Mouse (Mus musculus) lung, embryonic 16.5 days (tissue): ENCODE results near the gene Ifnb1. TPM values are rescaled to one million over a fixed set of nuclear protein-coding genes. Genes with fewer than 3 reads are reported as not detected.

ENCODE experiments used
- ATAC-seq: fragments of 200-750 bp; cut with Nextera tagmentation; 2 replicates; pipeline ENCODE4 v1.8.0; 2017; ENCODE audit warnings: low read depth, mild to moderate bottlenecking, moderate library complexity
- H3K27ac ChIP-seq: fragments of 300-500 bp; sonication (generic); 2 replicates; pipeline ENCODE4 v1.5.1; 2014; ENCODE audit warnings: mild to moderate bottlenecking, control low read depth, low read length
- H3K27me3 ChIP-seq: fragments of 300-500 bp; sonication (generic); 2 replicates; pipeline ENCODE4 v1.6.1; 2014; ENCODE audit warnings: low read depth, low read length, mixed read lengths; ENCODE audit not compliant: control insufficient read depth, insufficient read depth
- H3K36me3 ChIP-seq: fragments of 300-500 bp; sonication (generic); 2 replicates; pipeline ENCODE4 v1.6.1; 2014; ENCODE audit warnings: low read length; ENCODE audit not compliant: control insufficient read depth, insufficient read depth
- H3K4me1 ChIP-seq: fragments of 300-500 bp; sonication (generic); replicated peaks from 2 replicates; pipeline ENCODE4 v1.6.1; 2014; ENCODE audit warnings: low read length, mixed read lengths; ENCODE audit not compliant: control insufficient read depth, insufficient read depth
- H3K4me2 ChIP-seq: fragments of 300-500 bp; sonication (generic); 2 replicates; pipeline ENCODE4 v1.6.1; 2014; ENCODE audit warnings: low read depth, low read length, control low read depth
- H3K4me3 ChIP-seq: fragments of 300-500 bp; sonication (generic); 2 replicates; pipeline ENCODE4 v1.5.1; 2014; ENCODE audit warnings: mild to moderate bottlenecking, low read length, control low read depth
- H3K9ac ChIP-seq: fragments of 300-500 bp; sonication (generic); 2 replicates; pipeline ENCODE4 v1.6.1; 2014; ENCODE audit warnings: low read length, control low read depth
- H3K9me3 ChIP-seq: fragments of 300-500 bp; sonication (generic); 2 replicates; pipeline ENCODE4 v1.6.1; 2016; ENCODE audit warnings: low read length; ENCODE audit not compliant: control insufficient read depth
- WGBS: fragments of 180-500 bp; shearing (Covaris S2); extraction: QIAGEN DNeasy Blood & Tissue Kit; methylation state at CpG from one replicate; pipeline ENCODE4 v1.1.7; 2014; 5-methylcytosine and 5-hydroxymethylcytosine counted together
- polyA plus RNA-seq: library from polyadenylated mRNA; unstranded; fragments of >200 nt; fragmentation: Nextera tagmentation; extraction: Ambion mirVana; gene quantifications from 2 replicates; pipeline ENCODE4 v1.2.1, GENCODE M21; 2015

Ifnb1 gene
- polyA plus RNA-seq, 1 experiment from 2014 or later: not detected

DNA sequence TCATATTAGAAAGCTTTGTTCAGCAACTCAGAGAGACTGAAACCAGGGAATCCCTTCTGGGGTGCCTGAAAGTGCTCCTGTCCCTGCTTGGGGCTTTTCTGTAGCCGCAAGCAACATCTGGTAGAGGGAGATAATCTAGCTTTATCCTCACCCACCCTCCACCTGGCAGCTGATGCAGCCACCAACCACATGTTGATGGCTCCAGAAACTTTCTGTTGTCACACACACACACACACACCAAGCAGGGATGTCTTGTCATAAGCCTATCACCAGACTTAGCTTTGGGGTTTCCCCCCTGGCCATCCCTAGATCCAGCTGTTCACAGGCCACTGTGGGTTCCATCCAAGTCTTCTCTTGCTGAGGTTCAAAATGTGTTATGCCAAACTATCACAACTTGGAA, 13.2 kb upstream of the Ifnb1 start:
- H3K27me3 ChIP-seq: no peaks in the 10 kb centered on the region
- H3K27ac ChIP-seq: no peak overlapping the region
- H3K9me3 ChIP-seq: no peaks in the 10 kb centered on the region
- no peak overlapping the region for H3K9ac ChIP-seq
- H3K4me1 ChIP-seq: peaks cover 10% of the 10 kb centered on the region
- no peak for ATAC-seq
- 94% methylated on average over 1 of the region's 1 CpGs for WGBS
- H3K36me3 ChIP-seq: no peaks in the 10 kb centered on the region
- H3K4me3 ChIP-seq: no peak overlapping the region
- H3K4me2 ChIP-seq: no peak overlapping the region

DNA sequence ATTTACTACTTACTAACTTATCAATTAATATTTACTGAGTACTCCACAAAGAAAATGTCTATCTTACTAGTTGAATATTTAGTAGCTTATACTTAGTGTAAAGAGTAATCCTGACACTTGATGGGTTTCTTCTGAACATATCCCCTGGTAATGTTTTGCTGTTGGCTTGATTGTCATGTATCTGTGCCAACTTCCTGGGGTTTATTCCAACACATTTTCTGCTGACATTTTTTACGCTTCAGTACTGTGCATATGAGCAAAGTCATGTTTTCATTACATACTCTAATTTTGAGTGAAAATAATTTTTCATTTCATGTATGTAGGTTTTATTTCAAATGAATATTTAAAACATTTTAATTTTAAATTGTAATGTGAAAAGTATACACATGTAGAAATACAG, 12.3 kb upstream of the Ifnb1 start:
- Histone ChIP-seq H3K36me3 (no peaks in the 10 kb centered on the region), H3K9me3 (no peaks in the 10 kb centered on the region), H3K4me1 (peaks cover 10% of the 10 kb centered on the region), H3K4me2 (no peak overlapping the region), H3K27me3 (no peaks in the 10 kb centered on the region), H3K4me3 (no peak overlapping the region), H3K9ac (no peak overlapping the region), H3K27ac (no peak overlapping the region)
- 59% methylated on average over 1 of the region's 1 CpGs for WGBS
- ATAC-seq: no peak

DNA sequence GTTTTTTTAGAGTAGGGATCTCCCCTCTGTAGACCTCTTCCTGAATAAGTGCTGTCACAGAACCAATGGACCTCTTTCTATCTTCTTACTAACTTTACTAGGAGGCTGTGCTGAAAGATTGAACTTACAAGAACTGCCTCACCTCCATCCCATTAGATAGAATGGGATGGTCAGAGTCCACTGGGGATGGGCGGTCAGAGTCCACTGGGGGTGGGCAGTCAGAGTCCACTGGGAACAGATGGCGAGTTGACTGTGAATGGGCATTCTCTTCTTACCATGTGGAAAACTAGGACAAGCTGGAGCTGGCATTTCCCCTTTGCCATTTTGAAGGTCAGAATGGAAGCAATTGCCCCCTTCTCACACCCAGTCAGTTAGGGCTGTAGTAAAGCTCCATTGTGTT, 10.9 kb upstream of the Ifnb1 start:
- H3K4me2 ChIP-seq: no peak overlapping the region
- H3K9me3 ChIP-seq: no peaks in the 10 kb centered on the region
- no peak for ATAC-seq
- H3K36me3 ChIP-seq: no peaks in the 10 kb centered on the region
- H3K4me3 ChIP-seq: no peak overlapping the region
- no peaks in the 10 kb centered on the region for H3K27me3 ChIP-seq
- H3K9ac ChIP-seq: no peak overlapping the region
- no peak overlapping the region for H3K27ac ChIP-seq
- peaks cover 10% of the 10 kb centered on the region for H3K4me1 ChIP-seq
- 95% methylated on average over 2 of the region's 2 CpGs for WGBS

DNA sequence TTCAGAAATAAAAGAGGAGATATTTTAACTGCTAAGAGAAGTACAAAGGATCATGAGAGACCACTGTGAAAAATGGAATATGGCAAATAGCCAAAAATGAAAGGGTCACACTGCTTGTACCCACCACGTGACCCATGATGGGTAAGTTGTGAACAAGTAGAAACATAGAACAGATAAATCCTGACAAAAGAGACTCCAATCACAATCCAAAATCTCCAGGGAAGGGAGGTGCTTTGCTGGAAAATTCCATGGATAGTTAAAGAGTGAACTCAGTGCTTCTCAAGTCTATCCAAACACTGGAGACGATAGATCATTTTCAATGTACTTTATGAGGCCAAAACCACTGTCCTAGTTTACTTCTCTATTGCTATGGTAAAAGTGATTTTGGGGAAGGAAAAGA, 8.3 kb upstream of the Ifnb1 start:
- H3K4me3 ChIP-seq: no peak overlapping the region
- ATAC-seq: no peak
- 48% methylated on average over 2 of the region's 2 CpGs for WGBS

DNA sequence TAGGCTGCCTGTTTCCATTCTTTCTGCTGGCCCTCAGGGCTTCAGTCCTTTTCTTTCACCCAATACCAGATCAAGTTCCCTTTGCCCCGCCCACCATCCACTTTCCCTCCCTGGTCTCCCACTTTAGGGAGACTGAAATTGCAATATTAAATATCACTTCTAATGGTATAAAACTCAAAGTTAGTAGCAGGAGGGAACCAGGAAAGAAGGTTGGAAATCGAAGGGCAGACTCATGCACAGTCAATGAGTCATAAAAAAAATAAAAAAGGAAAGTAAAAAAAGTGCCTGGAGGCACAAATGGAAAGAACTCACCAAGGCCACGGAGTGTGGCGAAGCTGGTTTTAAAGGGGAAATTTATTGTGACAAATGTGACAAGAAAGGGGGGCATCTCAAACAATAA, 7.7 kb upstream of the Ifnb1 start:
- no peak for ATAC-seq
- Histone ChIP-seq H3K4me1 (no peaks in the 10 kb centered on the region), H3K36me3 (no peaks in the 10 kb centered on the region), H3K27ac (no peak overlapping the region), H3K27me3 (no peaks in the 10 kb centered on the region), H3K9ac (no peak overlapping the region), H3K4me3 (no peak overlapping the region), H3K9me3 (no peaks in the 10 kb centered on the region), H3K4me2 (no peak overlapping the region)
- 80% methylated on average over 4 of the region's 4 CpGs for WGBS

More for the DNA sequence above, 8.3 kb upstream of the Ifnb1 start:
- H3K4me2 ChIP-seq: no peak overlapping the region
- H3K9ac ChIP-seq: no peak overlapping the region
- no peaks in the 10 kb centered on the region for H3K36me3 ChIP-seq
- no peaks in the 10 kb centered on the region for H3K27me3 ChIP-seq
- H3K9me3 ChIP-seq: no peaks in the 10 kb centered on the region
- no peak overlapping the region for H3K27ac ChIP-seq
- H3K4me1 ChIP-seq: no peaks in the 10 kb centered on the region

DNA sequence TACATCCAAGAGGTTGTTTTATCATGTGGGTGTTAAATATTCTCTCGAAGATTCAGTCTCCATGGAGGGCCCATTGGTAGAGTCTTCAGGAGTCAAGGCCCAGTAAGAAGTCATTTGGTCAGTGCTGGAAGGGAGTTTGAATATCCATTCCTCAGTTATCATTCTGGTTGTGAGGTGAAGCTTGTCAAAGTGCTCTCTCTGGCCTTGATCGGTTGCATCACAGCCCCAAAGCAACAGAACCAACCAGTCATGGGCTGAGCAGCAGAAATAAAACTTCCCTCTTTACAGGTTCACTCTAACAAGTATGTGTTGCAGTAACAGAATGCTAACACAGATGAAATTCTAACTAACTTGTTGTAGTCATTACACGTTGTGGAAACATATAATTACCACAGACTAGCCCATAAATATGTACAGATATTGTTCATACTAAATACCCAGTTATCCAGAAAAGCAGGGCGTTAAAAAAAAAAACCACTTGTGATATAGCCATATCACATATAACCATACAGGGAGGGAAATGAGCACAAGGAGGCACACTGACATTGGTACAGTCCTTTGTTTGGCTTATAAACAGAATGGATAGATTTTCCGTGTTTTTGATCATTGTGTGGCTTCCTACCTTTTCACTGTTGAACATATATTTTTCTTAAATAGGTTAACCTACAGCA, 3.9 kb upstream of the Ifnb1 start:
- H3K36me3 ChIP-seq: no peaks in the 10 kb centered on the region
- H3K9ac ChIP-seq: no peak overlapping the region
- no peak overlapping the region for H3K4me3 ChIP-seq
- no peaks in the 10 kb centered on the region for H3K27me3 ChIP-seq
- H3K9me3 ChIP-seq: no peaks in the 10 kb centered on the region
- H3K4me1 ChIP-seq: no peaks in the 10 kb centered on the region
- WGBS: 76% methylated on average over 5 of the region's 5 CpGs
- no peak for ATAC-seq
- no peak overlapping the region for H3K27ac ChIP-seq
- H3K4me2 ChIP-seq: no peak overlapping the region

DNA sequence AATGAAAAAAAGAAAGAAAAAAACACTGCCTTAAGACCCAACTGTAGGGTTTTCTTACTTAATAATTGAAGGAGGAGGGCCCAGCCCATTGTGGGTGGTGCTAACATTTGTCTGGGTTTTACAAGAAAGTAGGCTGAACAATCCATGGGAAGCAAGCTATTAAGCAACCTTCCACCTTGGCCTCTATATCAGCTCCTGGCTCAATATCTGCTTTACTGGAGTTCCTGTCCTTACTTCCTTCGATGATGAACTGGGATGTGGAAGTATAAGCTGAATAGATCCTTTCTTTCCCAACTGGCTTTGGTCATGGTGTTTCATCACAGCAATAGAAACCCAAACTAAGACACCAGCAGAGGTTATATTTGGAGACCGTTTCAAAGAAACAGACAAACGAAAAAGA, 2.8 kb upstream of the Ifnb1 start:
- H3K36me3 ChIP-seq: no peaks in the 10 kb centered on the region
- H3K9ac ChIP-seq: no peak overlapping the region
- H3K4me3 ChIP-seq: no peak overlapping the region
- H3K27me3 ChIP-seq: no peaks in the 10 kb centered on the region
- WGBS: 74% methylated on average over 3 of the region's 3 CpGs
- no peak for ATAC-seq
- H3K9me3 ChIP-seq: no peaks in the 10 kb centered on the region
- no peaks in the 10 kb centered on the region for H3K4me1 ChIP-seq
- no peak overlapping the region for H3K4me2 ChIP-seq
- no peak overlapping the region for H3K27ac ChIP-seq

DNA sequence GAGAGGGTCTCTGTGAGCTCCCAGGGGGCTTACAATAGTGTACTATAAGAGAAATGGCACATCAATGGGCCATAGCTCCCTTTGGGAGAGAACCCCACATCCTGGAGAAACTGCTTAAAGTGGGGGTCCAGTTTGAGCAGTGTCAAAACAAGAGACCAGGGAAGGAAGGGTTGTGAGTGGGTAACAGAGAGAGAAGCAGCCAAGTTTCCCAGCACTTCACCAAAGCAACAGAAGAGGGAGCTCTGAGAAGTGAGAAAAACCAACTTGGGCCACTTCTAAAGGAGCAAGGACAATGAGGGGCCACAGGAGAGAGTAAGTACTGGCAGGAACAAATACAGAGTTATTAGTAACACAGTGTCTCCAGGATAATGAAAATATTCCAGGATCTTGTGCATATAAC, 667 bp upstream of the Ifnb1 start:
- no peak for ATAC-seq
- H3K4me2 ChIP-seq: no peak overlapping the region
- H3K9ac ChIP-seq: no peak overlapping the region
- H3K27ac ChIP-seq: no peak overlapping the region
- H3K4me3 ChIP-seq: no peak overlapping the region
- no peaks in the 10 kb centered on the region for H3K4me1 ChIP-seq
- no peaks in the 10 kb centered on the region for H3K27me3 ChIP-seq
- no peaks in the 10 kb centered on the region for H3K36me3 ChIP-seq
- H3K9me3 ChIP-seq: no peaks in the 10 kb centered on the region

DNA sequence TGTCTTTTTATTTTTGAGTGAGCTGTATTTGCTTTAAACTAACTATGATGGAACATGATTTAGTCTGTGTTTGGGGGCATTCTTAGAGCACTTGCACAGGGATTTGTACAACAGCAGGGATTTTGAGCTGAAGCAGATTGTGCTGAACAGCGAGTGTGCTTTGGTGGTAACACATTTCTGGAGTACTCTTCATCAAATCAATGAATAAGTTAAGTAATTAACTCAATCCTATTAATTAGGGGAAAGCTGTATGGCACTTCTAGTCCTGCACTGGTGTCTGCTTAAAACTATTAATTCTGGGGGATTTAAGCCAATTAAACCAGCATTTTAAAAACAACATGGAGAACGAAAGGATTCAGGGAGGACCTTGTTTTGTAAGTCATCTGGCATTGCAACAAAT, 4.6 kb downstream of the Ifnb1 start:
- WGBS: 88% methylated on average over 2 of the region's 2 CpGs

DNA sequence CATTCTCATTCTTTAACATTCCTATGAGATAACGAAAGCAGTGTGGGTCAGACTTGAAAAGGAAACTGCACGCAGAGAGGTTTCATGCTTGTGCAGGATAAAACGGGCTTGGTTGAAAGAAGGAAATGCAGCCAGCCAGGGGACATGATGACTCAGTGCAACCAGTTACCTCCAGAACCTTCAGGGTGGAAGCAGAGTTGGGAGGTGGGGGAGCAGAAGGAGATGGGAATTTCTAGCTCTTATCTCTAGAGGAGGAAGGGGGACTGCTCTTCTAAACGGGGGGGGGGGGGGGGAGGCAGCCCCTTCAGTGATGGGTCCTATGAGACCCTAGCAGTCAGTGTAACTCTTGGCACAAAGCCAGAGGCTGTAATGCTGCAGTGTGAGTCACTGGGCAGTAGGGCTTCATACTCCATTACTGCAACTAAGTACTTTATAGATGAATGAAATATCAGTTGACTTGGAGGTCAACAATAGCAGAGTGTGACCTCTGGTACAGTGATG, 6.8 kb downstream of the Ifnb1 start:
- H3K4me3 ChIP-seq: peak overlapping the region; percentile 23; the same call in 1 of the 2 replicates
- peak; percentile 74 for ATAC-seq
- peak overlapping the region; percentile 57 for H3K27ac ChIP-seq
- no peaks in the 10 kb centered on the region for H3K9me3 ChIP-seq
- peak overlapping the region; percentile 51 for H3K4me2 ChIP-seq
- no peaks in the 10 kb centered on the region for H3K27me3 ChIP-seq
- WGBS: 3% methylated on average over 4 of the region's 4 CpGs
- peak overlapping the region; percentile 42; the same call in 1 of the 2 replicates for H3K9ac ChIP-seq
- no peaks in the 10 kb centered on the region for H3K36me3 ChIP-seq
- peaks cover 6% of the 10 kb centered on the region for H3K4me1 ChIP-seq

More for the DNA sequence above, 4.6 kb downstream of the Ifnb1 start:
- H3K27me3 ChIP-seq: no peaks in the 10 kb centered on the region
- H3K36me3 ChIP-seq: no peaks in the 10 kb centered on the region
- ATAC-seq: no peak
- H3K9me3 ChIP-seq: no peaks in the 10 kb centered on the region
- no peak overlapping the region for H3K27ac ChIP-seq
- H3K4me1 ChIP-seq: peaks cover 6% of the 10 kb centered on the region
- H3K9ac ChIP-seq: no peak overlapping the region
- no peak overlapping the region for H3K4me2 ChIP-seq
- no peak overlapping the region for H3K4me3 ChIP-seq
